10 mouse cellular contexts compared by ENCODE assay signal in the genomic region with DNA sequence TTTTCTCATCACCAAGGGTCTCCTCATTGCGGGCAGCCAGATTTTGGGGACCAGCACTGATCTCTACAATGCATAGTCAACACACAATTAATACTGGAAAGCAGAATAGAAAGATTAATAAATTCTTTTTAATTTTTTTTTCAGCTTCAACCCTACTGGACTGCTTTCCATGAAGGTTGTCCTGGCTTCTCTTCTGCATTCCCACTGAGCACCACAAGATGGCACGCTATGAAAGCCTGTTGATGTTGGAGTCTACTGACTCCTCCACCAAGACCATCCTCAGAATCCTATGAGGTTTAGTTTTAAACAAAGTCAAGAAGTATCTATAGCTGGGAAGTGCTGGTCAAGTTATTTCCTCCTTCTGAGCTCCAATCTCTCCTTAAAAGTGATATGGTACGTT. TPM values are rescaled to one million over a fixed set of nuclear protein-coding genes. Genes with fewer than 3 reads are reported as not detected.
DNase-seq lines count a peak whose midpoint lies in the region; ATAC-seq and TF ChIP-seq lines count a peak whose summit lies in the region.
"Not testable (repeated sequence)": the region's sequence is repeated elsewhere in the genome, so short reads cannot be mapped to it uniquely, and the experiment has no call there.
"Had no signal": no experiment of that assay in that cellular context is flagged by ENCODE, and none has a peak within 500 bp of the region (broad histone marks: within the 10 kb centered on the region; RNA-seq: fewer than 3 reads in every experiment).

No protein-coding gene starts in this region.

- peak; percentile 37 for DNase-seq in R1 (ENCODE audit: low read depth, low spot score)
- DNase-seq in cerebellum, adult 9-11 months = peak; percentile 43
- peak; percentile 36 for DNase-seq in gastrocnemius, postnatal 14 days
- peak; percentile 38 for DNase-seq in kidney, adult 11 months
- DNase-seq in left cerebral cortex, adult 2 months (ENCODE audit: extremely low spot score in 1 of 2, low spot score in 2 of 2) = peak; percentile 57 to 71
- peak; percentile 52 for DNase-seq in right cerebral cortex, postnatal 14 days
- peak; percentile 32 for DNase-seq in urinary bladder, adult 2 months (ENCODE audit: low spot score)

- not testable (repeated sequence) for H3K27ac ChIP-seq in left cerebral cortex, adult 2 months

- peak; percentile 94 for ATAC-seq in megakaryocyte progenitor cell, adult 5-6 weeks (replicated peaks; ENCODE audit: poor library complexity)

- TF ChIP-seq CTCF in left cerebral cortex, adult 2 months (IDR thresholded peaks at IDR 0.05) = peak; percentile 58

- intact Hi-C loops in gastrocnemius, postnatal 14 days (cut with DNase I; ENCODE audit: low total_unique reads); left cerebral cortex, adult 2 months (cut with DNase I): not testable (repeated sequence)

- not testable (repeated sequence) for H3K4me3 ChIP-seq in left cerebral cortex, adult 2 months

RNA-seq across cellular contexts. Expression of gene Bcl2a1b, which starts 20.2 kb away (rescaled TPM):
- total RNA-seq in gastrocnemius, postnatal 14 days (2021) = not detected
- total RNA-seq in left cerebral cortex, adult 2 months (2021) = 1 to 10 TPM in 1 of 2 experiments, under 1 TPM in 1; 0.79 to 1.1 TPM
- 0.90 TPM in 1 of 2 replicates, not detected in the other for total RNA-seq in megakaryocyte progenitor cell, adult 5-6 weeks (2015)
- 0.83 and 1.3 TPM in 2 replicates for total RNA-seq in megakaryocyte progenitor cell, adult 5-6 weeks (2017)
- 3.5 and 4.5 TPM in 2 replicates for polyA plus RNA-seq in urinary bladder, adult 2 months (2012; rRNA removed)

RNA-seq across cellular contexts. Expression of gene Gm29094, which starts 20.3 kb away (rescaled TPM):
- total RNA-seq in gastrocnemius, postnatal 14 days (2021) = not detected
- total RNA-seq in left cerebral cortex, adult 2 months (2021) = not detected
- total RNA-seq in megakaryocyte progenitor cell, adult 5-6 weeks (2015) = 1.1 TPM in 1 of 2 replicates, not detected in the other
- not detected in 2 replicates for total RNA-seq in megakaryocyte progenitor cell, adult 5-6 weeks (2017)
- not detected in 2 replicates for polyA plus RNA-seq in urinary bladder, adult 2 months (2012; rRNA removed)
- polyA plus RNA-seq: gonadal fat pad, adult 2 months; limb, embryonic 13.5 days had no signal

RNA-seq across cellular contexts. Expression of gene Mthfs, which starts 31.6 kb away (rescaled TPM):
- 1 to 10 TPM; 7.2 to 7.7 TPM for total RNA-seq in gastrocnemius, postnatal 14 days (2021)
- total RNA-seq in left cerebral cortex, adult 2 months (2021) = 10 to 100 TPM; 27.3 to 38.3 TPM
- total RNA-seq in megakaryocyte progenitor cell, adult 5-6 weeks (2015) = 23.7 and 28.5 TPM in 2 replicates
- 12.5 and 13.8 TPM in 2 replicates for total RNA-seq in megakaryocyte progenitor cell, adult 5-6 weeks (2017)
- 22.4 and 26.7 TPM in 2 replicates for polyA plus RNA-seq in urinary bladder, adult 2 months (2012; rRNA removed)
